Mouse (Mus musculus) WW6 (cell line): ENCODE measurements around the gene Tm7sf2.
"Not testable (repeated sequence)": the region's sequence is repeated elsewhere in the genome, so short reads cannot be mapped to it uniquely, and the experiment has no call there.

Experiments used
- DNase-seq: peaks from one replicate; pipeline ENCODE4 v3.0.0-alpha.2; 2013; ENCODE audit warnings: low read depth, low spot score

Gene Tm7sf2

GRCm38 (mm10) chr19:6044102-6044501, 24.1 kb downstream of the Tm7sf2 start:
- not testable (repeated sequence) for DNase-seq

- no peak for DNase-seq
These were observed 25.9 kb downstream of the Tm7sf2 start for GRCm38 (mm10) chr19:6042293-6042692.

GRCm38 (mm10) chr19:6040002-6040401, 28.2 kb downstream of the Tm7sf2 start:
- no peak for DNase-seq

DNA sequence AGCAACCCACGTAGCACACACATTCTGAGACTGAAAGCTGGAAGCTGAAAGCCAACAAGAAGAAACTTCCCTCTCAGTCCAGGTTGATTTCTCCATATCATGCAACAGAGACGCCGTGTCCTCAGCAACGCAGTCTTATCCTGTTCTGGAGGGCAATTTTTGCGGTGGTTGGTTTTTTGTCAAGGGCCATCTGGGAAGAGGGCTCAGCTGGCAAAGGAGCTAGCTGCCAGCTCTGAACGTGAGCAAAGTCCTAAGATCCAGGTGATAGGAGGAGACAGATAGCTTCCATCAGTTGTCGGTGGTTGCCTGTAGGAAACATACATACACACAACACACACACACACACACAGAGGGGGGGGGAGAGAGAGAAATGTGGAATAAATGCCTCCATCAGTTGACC, 29.8 kb downstream of the Tm7sf2 start:
- DNase-seq, result no peak

GRCm38 (mm10) chr19:6037695-6038094, 30.5 kb downstream of the Tm7sf2 start:
- no peak for DNase-seq

DNA sequence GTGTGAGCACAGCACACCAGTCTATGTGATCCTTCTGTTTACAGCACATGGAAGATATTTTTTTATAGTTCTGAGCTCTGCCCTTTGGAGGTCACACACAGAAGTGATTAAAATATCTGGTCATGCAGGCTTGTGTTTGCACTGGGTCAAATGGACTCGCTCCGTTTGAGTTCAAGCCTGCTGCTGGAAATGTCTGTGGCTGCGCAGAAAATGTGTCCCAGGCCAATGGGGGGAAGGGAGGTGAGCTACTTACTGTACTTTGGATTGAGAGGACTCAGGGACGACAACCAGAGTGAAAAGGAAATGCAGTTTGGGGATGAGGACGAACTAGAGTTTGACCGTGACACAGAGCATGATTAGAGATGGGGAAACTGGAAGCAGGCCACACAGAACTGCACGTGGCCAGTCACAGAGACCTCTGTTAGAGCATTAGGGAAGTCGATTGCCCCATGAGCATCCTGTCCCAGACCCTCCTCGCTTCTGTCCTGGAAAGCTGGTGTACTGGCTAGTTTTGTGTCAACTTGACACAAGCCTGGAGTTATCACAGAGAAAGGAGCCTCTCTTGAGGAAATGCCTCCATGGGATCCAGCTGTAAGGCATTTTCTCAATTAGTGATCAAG, 32.1 kb downstream of the Tm7sf2 start:
- no peak for DNase-seq

DNA sequence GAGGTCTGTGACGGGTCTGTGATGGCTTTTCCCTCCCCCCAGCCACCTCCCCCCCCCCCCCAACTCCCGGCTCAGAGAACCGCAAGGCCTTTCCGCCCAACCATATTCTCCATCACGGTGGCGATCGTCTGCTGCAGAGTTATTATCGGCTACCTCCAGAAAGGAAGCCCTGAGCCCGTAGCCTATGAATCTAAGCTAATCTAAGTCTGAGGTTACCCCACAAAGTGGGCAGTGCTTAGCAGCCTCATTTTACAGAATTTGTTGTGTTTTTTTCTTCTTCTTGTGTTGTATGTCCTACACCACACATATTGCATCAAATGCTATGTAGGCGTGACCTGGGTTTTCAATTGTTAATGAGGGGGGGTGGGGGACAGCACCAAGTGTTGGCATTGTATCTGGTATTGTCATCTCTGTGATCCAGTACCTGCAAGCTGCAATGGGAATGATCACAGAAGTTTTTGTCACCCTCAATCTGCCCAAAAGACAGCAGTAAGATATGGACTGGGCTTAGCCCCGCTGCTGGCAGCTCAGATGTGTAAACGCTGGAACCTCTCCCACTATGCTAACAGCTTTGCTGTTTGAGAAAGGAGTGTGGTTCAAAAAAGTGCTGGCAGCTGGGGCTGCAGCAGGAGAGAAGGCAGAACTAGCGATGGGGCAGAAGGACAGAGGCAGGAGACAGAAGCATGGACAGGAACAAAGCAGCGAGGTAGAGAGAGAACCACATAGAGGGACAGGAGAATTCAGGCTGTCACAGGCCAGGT, 37.5 kb downstream of the Tm7sf2 start:
- DNase-seq, result no peak

DNA sequence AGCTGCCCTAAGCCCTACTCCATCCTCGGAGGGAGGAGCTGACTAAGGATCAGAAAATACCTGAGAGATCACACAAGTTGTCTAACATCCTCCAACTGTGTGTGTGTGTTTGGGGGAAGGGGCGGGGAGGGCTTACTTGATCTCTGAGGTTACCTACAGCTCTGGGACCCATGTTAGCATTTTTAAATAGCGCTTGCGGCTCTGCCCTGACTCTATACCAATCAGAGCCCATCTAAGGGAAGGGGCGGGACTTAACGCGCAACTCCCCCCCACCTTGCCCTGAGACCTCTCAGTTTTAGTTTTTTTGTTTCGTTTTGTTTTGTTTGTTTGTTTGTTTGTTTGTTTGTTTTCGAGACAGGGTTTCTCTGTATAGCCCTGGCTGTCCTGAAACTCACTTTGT, 38.7 kb downstream of the Tm7sf2 start:
- no peak for DNase-seq

DNA sequence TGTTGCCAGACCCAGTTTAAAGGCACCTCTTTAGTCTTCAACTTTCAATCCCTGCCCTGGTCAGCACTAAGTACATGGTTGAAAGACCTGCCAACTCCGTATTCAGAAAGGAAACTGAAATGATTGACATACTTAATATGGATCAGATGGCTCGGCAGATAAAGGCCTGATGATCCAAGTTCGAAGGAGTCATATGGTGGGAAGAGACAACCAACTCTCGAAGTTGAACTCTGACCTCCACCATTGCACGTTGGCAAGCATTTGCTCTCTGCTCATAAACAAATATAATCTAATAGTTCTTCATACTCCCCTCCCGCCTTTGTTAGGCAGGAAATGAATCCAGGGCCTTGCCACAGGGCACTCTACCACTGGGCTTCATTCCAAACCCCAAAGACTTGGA, 39.2 kb downstream of the Tm7sf2 start:
- DNase-seq, result no peak

- no peak for DNase-seq
These were observed 44.2 kb downstream of the Tm7sf2 start for GRCm38 (mm10) chr19:6023930-6024329.

- DNase-seq, result no peak
These were observed 45.1 kb downstream of the Tm7sf2 start for GRCm38 (mm10) chr19:6023059-6023458.

GRCm38 (mm10) chr19:6020276-6020675, 47.9 kb downstream of the Tm7sf2 start:
- DNase-seq, result no peak

- no peak for DNase-seq
These were observed 49.8 kb downstream of the Tm7sf2 start for GRCm38 (mm10) chr19:6018142-6019089.

GRCm38 (mm10) chr19:6016532-6016931, 51.6 kb downstream of the Tm7sf2 start:
- DNase-seq, result no peak

- no peak for DNase-seq
These were observed 52.5 kb downstream of the Tm7sf2 start, which contains the start of gene Capn1 for GRCm38 (mm10) chr19:6015511-6016315. Gene Capn1 (minus strand): TSS chr19:6015897.

DNA sequence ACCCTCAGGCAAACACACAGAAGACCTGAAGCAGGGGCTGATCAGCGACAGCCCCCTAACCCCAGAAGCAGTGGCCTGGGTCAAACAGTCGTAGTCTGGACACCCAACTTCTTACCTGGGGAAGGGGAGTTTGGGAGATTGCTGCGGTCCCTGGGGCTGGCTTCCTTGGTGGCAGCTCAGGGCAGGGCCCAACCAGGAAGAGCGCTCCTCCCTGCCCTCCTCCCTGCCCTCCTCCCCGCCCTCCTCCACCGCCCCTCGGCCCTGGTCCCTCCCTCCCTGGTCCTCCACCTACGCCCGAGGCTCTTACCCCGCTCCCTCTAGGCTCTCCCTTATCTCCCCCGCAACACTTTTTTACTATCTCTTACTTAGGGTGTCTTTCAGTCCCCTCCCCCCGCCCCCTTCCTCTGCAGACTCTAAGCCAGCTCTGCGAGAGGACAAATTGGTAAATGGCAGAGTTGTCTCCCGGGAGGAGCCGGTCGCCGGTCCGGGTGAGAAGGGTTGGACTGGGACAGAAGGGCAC, 53.1 kb downstream of the Tm7sf2 start:
- no peak for DNase-seq

GRCm38 (mm10) chr19:6013691-6014090, 54.5 kb downstream of the Tm7sf2 start:
- no peak for DNase-seq
